Mouse (Mus musculus): ENCODE data around the gene Olfr49.

The Olfr49 gene

DNA sequence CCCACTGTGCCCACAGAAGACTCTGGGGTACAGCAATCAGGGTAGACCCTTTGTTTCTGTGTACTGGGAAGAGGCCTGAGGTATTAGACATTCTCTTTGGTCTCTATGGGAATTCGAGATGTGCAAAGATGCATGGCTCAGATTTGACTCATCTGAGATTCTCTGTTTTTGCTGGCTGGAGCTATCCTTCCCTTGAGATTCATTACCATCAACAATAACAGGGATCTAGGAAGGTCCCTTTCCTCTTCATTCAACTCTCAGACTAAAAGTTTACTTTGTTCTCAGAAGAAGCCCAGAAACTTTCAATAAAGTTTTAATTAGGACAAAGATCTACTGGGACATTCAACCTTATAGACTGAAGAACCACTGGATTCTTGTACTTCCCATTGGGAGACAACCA is at the start of gene Olfr49:
Gene Olfr49 (minus strand): TSS at position 101 of the 400 bp plus-strand sequence.
- in situ Hi-C loops (cut with MboI, MseI) = no loop called here

DNA sequence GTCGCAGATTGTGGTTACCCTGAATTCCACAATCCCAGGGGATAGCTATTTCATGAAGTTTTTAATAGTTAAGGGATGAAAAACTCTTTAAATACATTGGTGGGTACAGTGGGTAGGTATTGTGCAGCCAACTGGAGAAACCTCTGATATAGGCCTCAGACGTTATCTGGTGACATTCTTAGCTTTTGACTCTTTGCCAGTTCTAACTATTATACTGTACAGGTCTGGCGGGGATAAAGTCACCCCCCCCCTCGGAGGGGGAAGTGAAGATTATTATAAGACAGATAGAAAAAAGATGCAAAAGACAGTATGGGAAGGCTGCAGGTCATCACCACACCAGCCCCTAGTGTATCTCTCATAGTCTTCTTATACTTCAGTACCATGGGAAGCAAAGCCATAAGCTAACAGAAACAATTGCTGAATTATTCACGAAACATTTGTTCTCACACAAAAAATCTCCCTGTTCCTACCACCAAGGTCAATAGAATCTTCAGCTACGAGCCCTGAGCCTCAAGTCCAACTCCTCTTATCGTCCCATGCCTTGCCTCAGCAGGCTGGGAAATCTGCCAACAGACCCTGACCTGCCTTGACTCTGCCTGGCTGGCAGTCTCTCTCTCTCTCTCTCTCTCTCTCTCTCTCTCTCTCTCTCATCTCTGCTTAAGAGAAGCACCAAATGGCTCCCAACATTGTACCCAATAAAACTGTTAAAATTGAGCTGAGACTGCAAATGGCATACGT is 48.9 kb upstream of the Olfr49 start:
- in situ Hi-C loops (cut with MboI, MseI) = no loop called here

DNA sequence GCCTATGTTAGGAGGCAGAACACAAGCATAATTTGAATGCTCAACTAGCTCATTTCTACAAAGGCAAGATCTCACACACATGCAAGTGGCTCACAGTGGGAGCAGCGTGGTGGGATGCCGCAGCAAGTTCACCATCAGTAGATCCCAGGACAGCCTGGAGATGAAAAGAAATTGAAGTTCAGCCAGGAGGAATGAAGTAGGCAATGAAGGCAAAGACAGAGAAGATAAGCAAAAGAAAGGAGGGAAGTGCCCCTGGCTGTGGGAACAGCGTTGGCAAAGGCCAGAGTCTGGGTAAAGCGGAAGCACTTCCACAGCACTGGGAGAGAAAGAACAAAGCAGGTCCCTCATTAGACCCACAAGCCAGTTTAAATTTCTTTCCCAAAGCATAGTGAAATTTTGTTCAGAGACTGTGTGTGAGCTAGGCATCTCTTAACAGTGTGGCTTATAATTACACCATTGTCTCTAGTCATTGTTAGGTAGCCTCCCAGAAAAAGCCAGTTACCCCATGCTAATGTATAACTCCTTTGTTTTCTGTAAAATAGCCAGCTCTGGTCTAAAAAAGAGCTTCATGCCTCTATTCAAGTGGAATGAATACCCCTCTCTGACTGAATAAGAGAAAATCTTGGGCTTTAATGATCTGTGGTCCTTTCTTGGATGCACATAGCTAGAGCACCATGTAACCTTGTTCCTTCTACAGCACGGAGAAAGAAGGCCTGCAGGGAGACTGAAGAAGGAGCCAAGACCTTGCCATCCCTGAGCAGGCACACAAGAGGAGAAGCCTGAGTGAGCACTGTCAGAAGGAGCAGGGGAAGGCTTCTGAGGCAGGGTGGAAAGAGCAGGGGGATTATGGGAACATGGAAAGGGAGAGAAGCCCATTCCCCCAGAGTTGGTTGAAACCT is 47.7 kb upstream of the Olfr49 start:
- in situ Hi-C loops (cut with MboI, MseI) = no loop called here

DNA sequence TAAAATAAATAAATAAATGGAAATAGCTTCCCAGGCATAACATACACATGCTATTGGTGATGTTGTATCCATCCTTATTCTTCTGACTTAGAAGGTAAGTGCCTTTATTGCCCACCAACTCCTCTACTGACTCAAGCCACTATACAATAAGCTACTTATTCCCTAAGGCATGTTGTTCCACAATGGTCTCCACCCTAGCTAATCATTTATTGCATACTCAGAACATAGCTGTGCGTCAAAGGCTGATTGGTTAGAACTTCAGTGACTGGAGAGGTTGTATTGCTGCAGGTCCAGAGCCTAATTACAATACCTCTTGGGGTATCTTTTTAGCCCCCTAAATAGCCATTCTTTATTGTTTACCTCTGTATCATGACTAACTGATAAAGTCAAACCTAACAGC is 46.4 kb upstream of the Olfr49 start:
- in situ Hi-C loops (cut with MboI, MseI) = no loop called here

DNA sequence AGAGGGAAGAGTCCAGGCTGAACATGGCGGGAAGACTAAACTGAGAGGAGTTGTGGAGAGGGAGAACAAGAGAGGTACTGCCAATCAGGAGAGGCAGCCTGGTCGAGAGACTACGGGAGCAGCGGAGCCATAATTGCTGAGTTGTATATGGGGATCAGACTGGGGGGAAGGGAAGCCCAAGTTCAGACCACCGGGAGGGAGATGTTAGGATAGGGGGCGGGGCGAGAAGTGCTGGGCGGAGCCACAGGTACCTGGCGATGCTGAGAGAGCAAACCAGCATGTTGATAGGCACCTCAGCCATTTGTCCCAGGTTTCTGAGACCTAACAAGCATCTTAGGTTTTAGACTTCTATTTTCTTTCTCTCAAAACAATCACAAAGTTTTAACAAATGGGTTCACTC is 44.5 kb upstream of the Olfr49 start:
- in situ Hi-C loops (cut with MboI, MseI) = no loop called here

DNA sequence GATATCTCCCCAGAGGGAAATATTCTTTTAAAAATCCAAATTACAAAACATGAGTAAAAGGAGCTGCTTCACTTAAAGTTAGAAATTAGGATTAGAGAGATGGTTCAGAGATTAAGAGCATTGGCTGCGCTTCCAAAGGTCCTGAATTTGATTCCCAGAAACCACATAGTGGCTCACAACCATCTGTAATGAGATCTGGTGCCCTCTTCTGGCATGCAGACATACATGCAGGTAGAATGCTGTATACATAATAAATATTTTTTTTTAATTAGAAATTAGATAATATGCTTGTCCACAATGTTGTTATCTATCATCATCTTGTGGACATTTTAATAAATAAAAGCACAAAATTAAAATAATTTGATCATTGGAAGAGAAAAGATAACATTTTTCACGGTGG is 43.8 kb upstream of the Olfr49 start:
- in situ Hi-C loops (cut with MboI, MseI) = no loop called here

DNA sequence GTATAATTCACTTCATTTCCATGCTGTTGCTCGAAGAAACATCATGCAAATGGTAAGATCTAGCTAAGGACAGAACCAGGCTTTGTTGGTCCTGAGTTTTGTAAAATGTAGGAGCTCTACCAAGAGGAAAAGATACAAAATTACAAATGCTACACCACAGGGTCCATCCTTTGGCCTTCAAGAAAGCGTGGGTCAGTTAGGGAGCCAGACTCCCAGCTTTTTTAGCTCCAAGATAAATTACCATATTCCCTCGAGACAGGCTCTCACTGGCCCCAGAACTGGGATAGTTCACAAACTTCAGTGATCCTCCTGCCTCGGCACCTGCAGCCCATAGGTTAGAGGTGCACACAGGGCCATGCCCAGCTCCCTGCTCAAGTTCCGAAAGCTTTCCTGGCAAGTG is 39.7 kb upstream of the Olfr49 start:
- in situ Hi-C loops (cut with MboI, MseI) = no loop called here

DNA sequence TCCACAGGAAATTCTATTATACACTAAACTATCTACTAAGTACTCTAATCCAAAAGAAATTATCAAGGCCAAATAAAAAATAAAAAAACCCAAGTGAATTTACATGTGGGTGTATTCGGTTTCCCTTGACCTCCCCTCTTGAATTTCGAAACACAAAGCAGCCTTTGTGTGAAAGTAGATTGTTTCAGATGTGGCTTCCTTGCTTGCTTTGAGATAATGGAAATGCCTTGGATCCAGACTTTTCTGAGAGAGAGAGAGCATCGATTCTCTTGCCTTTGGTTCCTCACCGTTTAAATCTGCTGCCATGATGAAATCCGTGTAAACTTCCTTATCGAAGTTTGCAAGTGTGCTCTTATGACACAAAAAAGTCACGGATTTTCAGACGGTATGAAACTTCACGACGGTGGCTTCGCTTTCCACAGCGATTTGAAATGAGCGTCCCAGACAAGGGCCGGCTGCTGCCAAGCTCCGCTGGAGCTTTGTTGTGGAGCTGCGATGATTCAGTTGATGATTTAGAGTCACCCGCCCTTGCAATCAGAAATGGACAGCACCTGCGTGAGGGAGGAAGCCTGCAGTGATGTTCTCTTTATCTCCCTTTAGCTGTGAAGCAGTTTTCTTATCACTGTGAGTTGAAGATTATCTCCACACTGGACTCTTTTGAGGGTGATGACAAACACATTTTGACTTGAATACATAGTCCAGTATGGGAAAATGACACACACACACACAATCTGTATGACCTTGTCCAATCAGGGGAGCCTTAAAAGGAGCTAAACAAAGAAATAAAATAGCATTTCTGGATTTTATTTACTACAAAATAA is 37.0 kb upstream of the Olfr49 start:
- in situ Hi-C loops (cut with MboI, MseI) = no loop called here

DNA sequence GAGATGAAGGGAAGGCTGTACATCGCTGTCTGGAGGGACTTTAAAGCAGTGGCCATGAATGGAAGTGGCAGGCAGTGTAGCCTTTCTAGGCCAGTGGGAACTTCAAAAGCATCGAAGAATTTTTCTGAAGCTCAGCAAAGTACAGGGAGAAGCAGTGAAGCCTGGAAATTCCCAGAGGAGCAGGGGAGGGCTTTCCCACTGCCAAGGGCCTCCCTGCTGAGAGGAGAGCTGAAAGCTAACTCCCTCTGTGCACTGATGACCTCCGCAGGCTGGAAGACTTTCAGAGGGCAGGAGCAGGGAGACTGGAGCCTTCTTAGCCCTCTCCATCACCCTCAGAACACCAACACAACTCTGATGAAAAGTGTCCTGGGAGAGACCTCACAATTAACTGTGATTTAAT is 27.0 kb upstream of the Olfr49 start:
- in situ Hi-C loops (cut with MboI, MseI) = no loop called here

DNA sequence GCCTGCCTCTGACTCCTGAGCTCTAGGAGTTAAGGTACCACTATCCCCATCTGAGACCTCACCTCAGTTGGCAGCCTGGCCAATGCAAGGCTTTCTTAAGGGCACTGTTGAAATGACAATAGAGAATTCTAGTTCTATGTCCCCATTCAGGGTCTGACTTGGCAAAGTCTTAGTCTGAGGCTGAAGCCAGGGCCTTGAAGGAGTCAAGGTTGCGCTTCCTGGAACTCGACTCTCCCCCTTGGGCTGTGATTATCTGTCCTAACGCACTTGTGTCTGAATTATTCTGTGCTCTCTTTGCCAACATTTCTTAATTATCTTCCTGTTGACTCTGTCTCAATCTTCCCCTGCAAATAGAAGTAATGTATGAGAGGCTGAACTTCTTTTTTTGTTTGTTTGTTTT is 15.9 kb upstream of the Olfr49 start:
- in situ Hi-C loops (cut with MboI, MseI) = no loop called here

DNA sequence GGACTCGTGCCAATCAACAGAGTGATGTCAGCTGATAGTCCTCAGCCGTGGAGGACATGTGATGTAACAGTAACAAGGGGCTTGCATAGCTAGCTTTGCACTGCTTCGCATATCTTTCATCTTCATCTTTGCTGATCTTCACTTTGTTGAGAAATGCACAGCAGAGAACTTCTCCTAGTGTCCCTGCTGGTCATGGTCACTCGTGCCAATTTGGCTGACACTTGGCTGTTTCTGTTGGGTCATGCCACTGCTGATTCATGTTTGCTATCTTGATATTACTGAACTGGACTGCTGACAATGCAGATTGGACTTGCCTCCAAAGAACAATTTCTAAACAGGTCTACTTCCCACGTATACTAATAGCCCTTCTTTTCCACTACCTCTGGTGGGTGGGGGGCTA is 15.4 kb upstream of the Olfr49 start:
- in situ Hi-C loops (cut with MboI, MseI) = no loop called here

DNA sequence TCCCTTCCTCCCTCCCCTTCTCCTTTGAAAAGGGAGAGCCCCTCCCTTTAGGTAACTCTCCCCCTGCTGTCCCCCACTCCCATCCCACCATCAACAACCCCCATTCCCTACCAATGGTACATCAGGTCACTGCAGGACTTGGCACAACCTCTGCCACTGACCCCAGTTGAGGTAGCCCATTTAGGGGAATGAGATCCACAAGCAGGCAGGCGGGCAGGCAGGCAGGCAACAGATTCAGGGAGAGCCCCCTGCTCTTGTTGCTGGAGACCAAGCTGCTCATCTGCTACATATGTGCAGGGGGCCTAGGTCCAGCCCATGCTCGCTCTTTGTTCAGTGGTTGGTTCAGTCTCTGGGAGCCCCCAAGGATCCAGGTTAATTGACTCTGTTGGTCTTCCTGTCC is 8.3 kb downstream of the Olfr49 start:
- in situ Hi-C loops (cut with MboI, MseI) = no loop called here

DNA sequence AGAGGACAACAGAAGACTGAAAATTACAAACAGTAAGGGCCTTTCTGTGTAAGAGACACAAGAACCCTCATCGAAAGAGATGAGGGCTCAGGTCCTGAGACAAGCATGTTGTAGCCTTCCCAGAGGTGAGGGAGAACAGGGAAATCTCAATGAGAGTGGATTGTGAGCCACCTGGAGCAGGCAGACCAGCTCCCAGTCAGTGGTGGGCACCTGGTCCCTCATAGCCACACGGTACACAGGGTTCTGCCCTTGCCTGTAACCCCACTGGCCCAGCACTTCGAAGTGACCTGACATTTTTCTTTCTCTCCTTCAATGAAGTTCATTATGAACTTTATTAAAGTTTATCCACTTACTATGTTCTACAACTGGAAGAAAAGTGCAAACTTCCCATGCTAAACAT is 12.0 kb downstream of the Olfr49 start:
- in situ Hi-C loops (cut with MboI, MseI) = no loop called here

DNA sequence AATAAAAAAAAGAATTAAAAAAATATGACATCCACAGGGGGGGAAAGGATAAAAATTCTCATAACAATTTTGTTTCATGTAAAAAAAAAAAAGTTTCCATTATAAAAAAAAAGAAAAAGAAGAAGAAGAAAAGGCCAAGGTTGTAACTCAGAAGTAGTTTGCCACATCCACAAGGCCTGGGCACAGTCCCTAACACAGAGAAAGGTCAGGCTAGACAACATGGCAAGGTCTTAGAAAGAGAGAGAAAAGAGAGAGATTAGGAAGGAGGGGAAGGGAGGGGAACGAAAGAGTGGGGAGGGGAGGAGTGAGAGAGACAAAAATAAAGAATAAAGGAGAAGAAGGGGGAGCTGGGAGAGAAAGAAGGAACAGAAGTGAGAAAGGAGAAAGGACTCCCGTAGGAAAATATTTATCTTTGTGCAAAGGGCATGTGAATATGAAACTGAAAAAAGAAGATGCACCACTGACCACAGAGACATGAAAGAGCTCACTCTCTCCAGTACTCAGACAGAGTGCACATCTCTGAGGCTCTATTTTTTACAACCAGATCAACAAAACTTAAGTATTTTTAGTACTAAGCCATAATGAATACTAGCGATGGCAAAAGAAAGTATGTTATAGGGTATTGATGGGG is 12.6 kb downstream of the Olfr49 start:
- in situ Hi-C loops (cut with MboI, MseI) = no loop called here

DNA sequence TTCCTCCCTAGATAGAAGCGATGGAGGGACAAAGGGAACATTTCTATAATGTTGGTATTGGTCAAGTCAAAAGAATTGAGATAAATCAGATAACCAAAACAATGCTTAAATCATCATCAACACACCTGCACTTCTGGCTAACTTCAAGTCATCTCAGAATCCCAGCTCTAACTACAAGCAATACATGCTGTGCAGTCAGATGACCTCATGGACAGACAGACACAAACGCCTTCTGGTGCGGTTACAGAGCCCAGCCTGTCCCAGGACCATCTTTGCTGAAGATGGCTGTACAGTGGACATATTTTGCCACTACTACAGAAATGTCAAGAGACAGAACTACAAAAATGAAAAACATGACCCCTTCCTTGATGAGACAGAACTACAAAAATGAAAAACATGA is 14.3 kb downstream of the Olfr49 start:
- in situ Hi-C loops (cut with MboI, MseI) = no loop called here

DNA sequence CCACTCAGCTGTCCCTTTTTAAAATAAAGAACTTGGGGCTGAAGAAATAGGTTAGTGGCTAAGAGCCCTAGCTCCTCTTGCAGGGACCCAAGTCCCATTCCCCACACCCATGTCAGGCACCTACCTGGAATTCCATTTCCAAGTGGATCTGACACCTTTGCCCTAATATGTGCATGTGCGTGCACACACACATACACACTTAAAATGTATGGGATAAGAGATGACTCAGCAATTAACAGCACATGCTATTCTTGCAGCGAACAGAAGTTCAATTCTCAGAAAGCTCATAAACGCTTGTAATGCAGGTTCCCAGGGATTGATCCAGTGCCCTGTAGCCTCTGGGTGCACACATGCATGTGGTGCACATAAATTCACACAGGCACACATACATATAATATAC is 15.2 kb downstream of the Olfr49 start:
- in situ Hi-C loops (cut with MboI, MseI) = no loop called here

DNA sequence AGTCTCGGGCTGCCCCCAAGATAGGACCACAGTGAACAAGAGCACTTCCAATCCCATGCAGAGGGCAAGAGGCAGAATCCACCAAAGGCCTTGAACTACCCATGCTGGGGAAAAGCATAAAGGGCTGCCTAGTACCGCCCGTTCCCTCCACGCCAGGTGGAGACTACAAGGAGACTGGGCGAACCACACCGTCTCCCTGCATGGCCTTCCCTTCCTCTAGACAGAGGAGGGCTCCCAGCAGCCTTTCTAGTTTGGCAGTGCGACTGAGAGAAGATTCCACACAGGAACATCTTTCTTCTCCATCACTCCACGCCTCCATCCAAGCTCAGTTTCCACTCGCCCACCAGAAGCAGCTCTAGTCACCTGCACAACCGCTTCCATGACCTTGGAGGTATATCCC is 16.8 kb downstream of the Olfr49 start:
- in situ Hi-C loops (cut with MboI, MseI) = no loop called here

DNA sequence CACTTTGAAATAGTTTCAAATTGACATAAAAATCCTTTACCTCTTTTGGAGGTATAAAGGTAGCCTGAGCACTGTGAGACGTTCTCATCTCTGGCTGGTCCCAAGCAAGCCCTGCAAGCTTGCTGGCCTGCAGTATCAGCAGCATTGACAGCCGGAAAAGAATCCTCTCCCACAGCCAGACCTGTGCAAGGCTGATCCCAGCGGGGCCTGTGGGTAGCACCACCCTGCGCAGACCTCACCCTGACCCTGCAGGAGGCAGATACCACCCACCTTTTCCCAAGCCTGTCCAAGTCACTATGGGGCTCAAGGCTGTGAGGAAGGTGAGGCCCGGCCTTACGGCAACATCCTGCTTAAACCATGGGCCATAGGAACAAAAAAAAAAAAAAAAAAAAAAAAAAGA is 18.8 kb downstream of the Olfr49 start:
- in situ Hi-C loops (cut with MboI, MseI) = no loop called here

DNA sequence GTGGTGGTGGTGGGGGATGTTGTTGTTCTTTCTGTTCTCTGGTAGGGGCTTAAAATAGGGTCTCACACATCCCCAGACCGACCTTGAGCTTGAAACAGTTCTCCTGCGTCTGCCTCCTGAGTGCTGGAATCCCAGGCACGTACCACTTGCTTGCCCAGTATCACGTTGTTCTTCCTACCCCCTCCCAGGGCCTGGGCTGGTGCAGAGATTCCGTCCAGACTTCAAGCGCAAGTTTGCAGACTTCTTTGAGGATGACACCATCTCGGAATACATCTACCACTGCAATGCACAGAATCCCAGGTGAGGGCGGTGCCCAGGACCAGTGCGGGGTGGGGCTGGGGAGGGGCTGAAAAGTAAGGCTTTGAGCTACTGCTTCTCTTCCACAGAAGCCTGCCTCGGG is 19.6 kb downstream of the Olfr49 start:
- in situ Hi-C loops (cut with MboI, MseI) = no loop called here

DNA sequence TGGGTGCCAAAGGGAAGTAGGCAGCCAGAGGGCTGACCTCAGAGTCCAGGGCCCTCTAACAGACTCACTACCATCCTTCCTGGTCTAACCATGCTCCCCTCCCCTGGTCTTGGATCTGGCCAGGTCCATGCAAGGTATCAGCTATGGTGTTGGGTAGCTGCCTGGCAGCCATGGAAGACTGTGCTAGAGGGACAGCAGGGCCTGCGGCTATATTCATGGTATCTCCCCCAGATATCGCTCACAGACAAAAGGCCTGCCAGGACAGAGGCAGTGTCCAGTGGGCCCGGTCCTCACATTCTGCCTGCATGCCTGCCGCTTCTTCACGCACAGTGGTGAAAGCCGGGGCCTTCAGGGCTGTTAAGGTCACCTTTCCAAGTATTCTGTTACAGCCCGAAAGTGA is 20.5 kb downstream of the Olfr49 start:
- in situ Hi-C loops (cut with MboI, MseI) = no loop called here

DNA sequence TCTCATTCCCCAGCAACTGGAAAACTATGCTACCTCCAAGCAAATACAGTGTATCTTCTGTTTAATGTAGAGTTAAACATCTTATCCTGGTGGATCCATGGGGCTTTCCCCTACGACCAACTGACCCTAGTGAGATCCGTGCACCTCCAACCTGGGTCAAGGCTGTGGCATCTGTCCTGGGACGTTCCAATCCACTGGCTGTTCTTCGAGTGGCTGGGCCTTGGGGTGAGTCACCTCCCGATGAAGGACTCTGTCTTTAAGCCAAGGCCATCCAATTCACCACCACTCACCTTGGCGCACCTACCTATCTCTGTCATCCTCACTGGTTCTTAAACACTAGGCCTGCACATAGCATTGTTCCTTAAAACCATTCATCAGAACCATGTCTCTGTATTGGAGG is 21.6 kb downstream of the Olfr49 start:
- in situ Hi-C loops (cut with MboI, MseI) = no loop called here

DNA sequence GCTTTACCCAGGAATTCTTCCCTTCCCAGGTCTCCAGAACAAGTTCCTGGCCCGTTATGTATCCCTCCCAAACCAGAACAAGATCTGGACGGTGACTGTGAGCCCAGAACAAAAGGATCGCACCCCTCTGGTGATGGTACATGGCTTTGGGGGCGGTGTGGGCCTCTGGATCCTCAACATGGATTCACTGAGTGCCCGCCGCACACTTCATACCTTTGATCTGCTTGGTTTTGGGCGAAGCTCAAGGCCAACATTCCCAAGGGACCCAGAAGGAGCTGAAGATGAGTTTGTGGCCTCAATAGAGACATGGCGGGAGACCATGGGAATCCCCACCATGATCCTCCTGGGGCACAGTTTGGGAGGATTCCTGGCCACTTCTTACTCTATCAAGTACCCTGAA is 22.1 kb downstream of the Olfr49 start:
- in situ Hi-C loops (cut with MboI, MseI) = no loop called here
